Mouse (Mus musculus) cerebellum, adult 11-12 months (tissue): Measurements from ENCODE around the gene 4930558K02Rik.

Experiments used
- DNase-seq: peaks from one replicate; pipeline ENCODE4 v3.0.0; 2022

Gene 4930558K02Rik

GRCm38 (mm10) chr1:161942082-161942481, 37.4 kb downstream of the 4930558K02Rik start:
- DNase-seq: no peak

GRCm38 (mm10) chr1:161932286-161932685, 47.1 kb downstream of the 4930558K02Rik start:
- no peak for DNase-seq

- no peak for DNase-seq
Measured at GRCm38 (mm10) chr1:161931817-161932216, 47.6 kb downstream of the 4930558K02Rik start.

GRCm38 (mm10) chr1:161931313-161931712, 48.1 kb downstream of the 4930558K02Rik start:
- no peak for DNase-seq

GRCm38 (mm10) chr1:161927976-161928375, 51.5 kb downstream of the 4930558K02Rik start:
- DNase-seq: no peak

- peak; percentile 28 for DNase-seq
Measured at GRCm38 (mm10) chr1:161925281-161925805, 54.1 kb downstream of the 4930558K02Rik start.

- DNase-seq: no peak
Measured at GRCm38 (mm10) chr1:161924321-161924720, 55.1 kb downstream of the 4930558K02Rik start.

- no peak for DNase-seq
Measured at GRCm38 (mm10) chr1:161921928-161922327, 57.5 kb downstream of the 4930558K02Rik start.

GRCm38 (mm10) chr1:161920475-161921454, 58.7 kb downstream of the 4930558K02Rik start:
- no peak for DNase-seq

GRCm38 (mm10) chr1:161919594-161919993, 59.8 kb downstream of the 4930558K02Rik start:
- no peak for DNase-seq

GRCm38 (mm10) chr1:161918682-161919372, 60.6 kb downstream of the 4930558K02Rik start:
- no peak for DNase-seq

GRCm38 (mm10) chr1:161917940-161918484, 61.4 kb downstream of the 4930558K02Rik start:
- DNase-seq: no peak

- no peak for DNase-seq
Measured at GRCm38 (mm10) chr1:161916036-161916435, 63.4 kb downstream of the 4930558K02Rik start.

GRCm38 (mm10) chr1:161913648-161913984, 65.8 kb downstream of the 4930558K02Rik start:
- DNase-seq: no peak

- no peak for DNase-seq
Measured at GRCm38 (mm10) chr1:161912940-161913647, 66.3 kb downstream of the 4930558K02Rik start.

- DNase-seq: no peak
Measured at GRCm38 (mm10) chr1:161909074-161909473, 70.4 kb downstream of the 4930558K02Rik start.

- no peak for DNase-seq
Measured at GRCm38 (mm10) chr1:161907795-161908457, 71.5 kb downstream of the 4930558K02Rik start.

GRCm38 (mm10) chr1:161907111-161907510, 72.3 kb downstream of the 4930558K02Rik start:
- no peak for DNase-seq

GRCm38 (mm10) chr1:161902692-161903452, 76.6 kb downstream of the 4930558K02Rik start:
- DNase-seq: no peak

- no peak for DNase-seq
Measured at GRCm38 (mm10) chr1:161900129-161900528, 79.3 kb downstream of the 4930558K02Rik start.

GRCm38 (mm10) chr1:161897235-161897634, 82.2 kb downstream of the 4930558K02Rik start:
- DNase-seq: no peak
